Mouse (Mus musculus) liver, embryonic 14.5 days (tissue): ENCODE data around the gene Tmtc1.

Source experiments
- CTCF ChIP-seq: IDR thresholded peaks from 2 replicates; pipeline ENCODE4 v1.5.1; 2016; ENCODE audit warnings: antibody characterized with exemption, low read depth, control low read depth
- EP300 ChIP-seq: IDR thresholded peaks from 2 replicates; pipeline ENCODE4 v1.6.1; 2016; ENCODE audit warnings: antibody characterized with exemption, low read depth

- TF ChIP-seq EP300, result no peak
- no peak for TF ChIP-seq CTCF
These were observed 216.6 kb downstream of the Tmtc1 start for GRCm38 (mm10) chr6:148227542-148227941.
